Mouse (Mus musculus): ENCODE results near the gene Dmrt1.

Gene Dmrt1

DNA sequence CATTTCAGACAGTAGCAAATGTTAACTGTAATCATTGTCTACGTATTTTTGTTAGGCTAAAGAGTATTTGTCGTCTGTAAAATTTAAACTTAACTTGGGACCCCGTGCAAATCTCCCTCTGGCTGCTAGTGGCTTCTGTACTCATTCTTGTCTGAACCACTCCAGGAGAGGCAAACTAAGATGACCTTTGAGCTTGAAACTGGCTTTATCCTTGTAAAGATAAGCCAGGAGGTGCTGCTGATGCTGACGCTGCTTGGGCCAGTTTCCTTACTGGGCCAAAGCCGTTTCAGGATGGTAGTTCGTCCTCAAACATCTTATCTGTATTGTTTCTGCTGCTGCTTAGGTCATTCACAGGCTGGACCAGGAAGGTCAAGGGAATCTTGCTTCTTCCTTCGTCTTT, 64.4 kb downstream of the Dmrt1 start:
- no peak for DNase-seq (ENCODE audit: low read depth)

DNA sequence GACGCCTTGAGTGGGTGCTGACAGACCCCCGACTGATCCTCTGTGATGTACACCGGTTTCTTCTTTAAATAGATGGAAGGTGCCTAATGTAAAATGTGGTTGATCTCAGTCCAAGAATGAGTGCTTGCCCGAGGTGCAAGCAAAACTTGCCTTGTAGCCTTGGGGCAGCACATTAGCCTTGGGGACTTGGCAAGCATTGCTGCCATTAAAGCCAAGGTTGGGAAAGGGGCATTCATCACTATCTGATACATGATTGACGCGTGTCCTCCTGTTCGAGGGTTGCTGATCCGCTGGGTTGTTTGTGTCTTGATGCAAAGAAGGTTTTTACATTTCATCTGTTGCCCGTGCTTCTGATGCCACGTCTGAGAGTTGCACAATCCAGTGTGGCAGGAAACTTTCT, 69.0 kb downstream of the Dmrt1 start:
- DNase-seq (ENCODE audit: low read depth) = no peak

DNA sequence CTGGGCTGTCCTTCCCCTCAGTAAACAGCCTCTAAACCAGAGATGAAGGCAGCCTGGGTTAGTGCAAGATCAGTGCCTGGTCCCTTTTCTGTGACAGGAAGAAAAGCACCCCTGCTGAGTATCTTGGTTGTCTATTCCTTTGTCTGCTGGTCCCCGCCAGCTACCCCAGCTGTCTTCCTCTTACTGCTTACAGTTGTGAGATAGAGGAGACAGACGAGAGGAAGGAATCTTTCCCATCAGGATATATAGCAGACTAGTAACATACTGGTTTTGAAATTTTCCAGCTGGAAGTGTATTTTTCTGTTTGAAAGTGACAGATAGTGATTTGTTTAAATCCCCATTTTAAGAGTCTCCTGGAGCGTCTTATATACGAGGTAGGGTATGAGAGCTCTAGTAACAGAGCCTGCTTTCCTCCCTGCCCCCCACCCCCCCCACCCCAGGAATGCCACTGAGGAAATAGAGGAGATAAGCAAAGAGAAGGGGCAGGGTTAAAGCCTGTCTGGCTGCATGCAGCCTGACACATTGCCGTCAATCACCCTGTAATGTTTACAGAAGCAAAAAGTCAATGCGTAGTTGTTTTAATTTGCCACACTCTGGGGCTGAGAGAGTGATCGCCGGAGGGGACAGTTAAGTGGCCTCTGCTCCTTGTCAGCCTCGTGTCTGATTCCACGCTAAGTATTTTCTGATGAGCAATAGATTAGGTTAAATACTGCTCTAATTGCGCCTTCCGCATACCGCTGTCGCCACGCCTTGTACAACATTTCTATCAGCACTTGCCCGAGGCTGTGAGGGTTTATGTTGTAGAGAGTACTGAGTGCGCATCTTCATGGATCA, 69.8 kb downstream of the Dmrt1 start:
- DNase-seq (ENCODE audit: low read depth) = no peak

DNA sequence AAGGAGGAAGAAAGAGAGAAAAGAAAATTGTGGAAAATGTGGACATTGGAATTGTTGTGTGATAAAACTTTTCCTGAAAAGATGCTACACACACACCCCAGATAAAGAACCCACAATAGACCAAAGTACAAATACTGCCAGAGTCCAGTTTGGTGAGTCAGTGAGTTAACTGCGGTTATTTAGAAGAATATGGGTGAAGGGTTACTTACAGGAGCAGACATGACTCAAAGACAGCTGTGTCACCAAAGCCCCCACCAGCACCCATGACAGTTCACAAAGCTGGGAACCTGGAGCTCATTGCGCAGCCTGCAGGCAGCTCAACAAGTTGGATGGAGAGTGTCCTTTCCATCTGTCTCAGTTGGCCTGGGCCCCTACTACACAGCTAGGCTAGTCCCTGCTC, 72.9 kb downstream of the Dmrt1 start:
- DNase-seq (ENCODE audit: low read depth) = no peak

DNA sequence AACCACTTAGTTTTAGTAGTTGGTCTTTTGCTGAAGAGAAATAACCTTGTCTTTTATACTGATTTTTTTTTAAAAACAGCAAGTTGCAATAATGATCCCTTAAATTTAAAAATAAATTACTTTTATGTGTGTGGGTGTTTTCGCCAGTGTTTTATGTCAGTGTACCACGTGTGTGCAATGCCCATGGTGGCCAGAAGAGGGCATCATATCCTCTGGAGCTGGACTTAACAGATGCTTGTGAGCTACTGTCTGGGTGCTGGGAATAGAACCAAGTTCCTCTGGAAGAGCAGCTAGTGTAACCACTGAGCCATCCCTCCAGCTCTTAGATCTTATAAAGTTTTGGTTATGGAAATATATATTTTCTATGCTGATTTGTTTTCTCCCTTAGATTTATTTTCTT, 74.0 kb downstream of the Dmrt1 start:
- DNase-seq (ENCODE audit: low read depth) = peak; percentile 13

DNA sequence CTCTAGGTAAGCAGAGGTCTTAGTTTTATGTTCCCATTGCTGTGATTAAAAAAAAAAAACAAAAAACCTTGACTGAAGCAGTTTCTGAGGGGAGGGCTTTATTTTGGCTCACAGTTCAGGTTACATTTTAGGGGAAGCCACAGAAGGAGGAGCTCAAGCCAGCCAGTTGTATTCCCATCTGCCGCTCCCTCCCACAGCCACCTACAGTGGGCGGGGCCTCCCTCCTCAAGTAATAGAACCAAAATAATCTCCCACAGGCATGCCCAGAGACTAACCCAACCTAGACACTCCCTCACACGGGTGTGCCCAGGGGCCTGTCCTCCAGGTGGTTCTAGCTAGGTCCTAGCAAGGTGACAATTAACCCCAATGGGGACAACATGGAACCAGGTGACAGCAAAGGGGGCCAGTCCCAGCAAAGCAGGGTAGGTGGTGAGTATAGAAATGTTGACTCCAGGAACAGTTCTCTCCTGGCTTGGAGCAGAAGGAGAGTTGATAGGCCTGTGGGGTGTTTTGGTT, 92.4 kb downstream of the Dmrt1 start:
- DNase-seq (ENCODE audit: low read depth) = no peak

DNA sequence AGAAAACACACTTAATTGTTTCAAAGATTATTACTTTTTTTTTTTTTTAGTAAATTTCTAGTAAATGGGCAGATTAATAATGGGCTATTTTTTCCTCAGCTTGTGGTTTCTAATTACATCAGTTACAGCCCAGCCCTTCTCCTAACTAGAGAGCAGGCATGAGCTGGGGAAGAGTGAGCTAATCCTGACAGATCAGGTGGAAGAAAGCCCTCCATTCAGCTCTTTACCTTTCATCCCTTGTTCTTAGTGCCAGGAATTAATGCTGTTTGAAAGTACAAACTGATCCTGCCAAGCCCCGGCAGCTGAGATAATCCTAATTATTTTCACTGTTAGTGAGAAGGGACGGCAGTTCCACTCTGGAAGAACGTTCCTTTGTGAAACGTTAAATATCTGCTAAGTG, 93.2 kb downstream of the Dmrt1 start:
- no peak for DNase-seq (ENCODE audit: low read depth)

DNA sequence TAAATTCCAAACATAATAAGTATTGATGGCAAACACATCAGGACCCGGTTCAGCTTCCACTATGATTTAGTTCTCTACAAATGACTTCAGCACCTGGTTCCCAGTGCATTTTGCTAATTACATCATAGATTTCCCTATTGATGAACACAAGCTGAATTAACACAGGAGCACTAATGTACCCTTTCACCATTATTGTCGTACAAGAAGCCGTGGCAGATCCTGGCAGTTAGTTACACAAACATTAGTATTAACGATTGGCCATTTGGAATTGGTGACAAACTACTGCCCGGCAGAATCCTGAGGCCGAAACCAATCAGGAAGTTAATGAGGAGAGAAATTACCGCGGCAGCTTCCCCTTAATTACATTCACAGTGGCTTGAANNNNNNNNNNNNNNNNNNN, 96.5 kb downstream of the Dmrt1 start:
- DNase-seq (ENCODE audit: low read depth) = no peak

DNA sequence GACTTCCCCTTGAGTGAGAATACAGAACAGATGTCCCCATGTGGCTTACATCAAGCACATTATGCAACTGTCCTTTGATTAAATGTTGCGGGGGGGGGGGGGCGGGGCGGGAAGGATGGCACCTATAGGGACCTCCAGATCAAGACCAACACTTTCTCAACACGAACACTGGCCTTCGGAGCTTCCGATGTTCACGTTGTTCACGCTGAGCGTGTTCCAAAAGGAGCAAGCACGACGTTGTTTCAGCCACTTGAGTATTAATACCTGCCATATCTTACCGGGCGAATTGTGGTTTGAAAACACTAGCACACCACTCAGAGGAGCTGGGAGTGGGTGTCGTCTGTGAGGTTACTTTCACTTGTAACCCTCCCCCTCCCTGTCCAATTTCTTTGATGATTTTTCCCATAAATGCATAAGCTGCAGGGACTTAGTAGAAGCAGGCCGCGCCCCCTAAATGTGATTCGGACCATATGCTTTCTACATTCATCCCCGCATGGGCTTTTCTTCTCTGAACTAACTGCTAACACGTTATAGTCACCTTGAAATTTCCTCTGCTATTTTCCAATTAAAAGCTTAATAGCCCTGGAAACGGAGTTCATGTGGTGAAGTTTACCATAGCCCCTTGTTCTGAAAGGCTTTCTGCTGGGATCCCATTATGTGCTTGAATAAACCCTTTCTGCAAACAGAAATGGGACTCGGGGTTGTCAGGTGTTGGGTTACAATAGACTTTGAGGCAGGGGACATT, 102.2 kb downstream of the Dmrt1 start:
- DNase-seq (ENCODE audit: low read depth) = no peak

DNA sequence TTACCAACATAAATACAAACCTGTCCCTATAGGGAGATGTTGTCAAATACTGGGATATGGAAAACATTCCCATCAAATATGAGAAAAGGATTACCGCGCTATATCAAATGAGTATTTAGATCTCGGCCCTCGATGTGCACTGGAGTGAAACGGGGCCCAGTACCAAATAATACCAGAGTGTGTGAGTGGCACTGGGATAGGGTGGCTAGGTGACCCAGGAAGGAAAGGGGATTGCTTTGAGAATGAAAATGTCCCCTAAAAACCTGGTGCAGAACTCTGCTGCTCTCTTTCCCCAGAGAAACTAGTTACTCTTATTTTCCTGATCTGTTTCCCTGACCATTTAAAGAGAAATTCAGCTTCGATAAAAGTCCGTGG, 102.8 kb downstream of the Dmrt1 start:
- no peak for DNase-seq (ENCODE audit: low read depth)

DNA sequence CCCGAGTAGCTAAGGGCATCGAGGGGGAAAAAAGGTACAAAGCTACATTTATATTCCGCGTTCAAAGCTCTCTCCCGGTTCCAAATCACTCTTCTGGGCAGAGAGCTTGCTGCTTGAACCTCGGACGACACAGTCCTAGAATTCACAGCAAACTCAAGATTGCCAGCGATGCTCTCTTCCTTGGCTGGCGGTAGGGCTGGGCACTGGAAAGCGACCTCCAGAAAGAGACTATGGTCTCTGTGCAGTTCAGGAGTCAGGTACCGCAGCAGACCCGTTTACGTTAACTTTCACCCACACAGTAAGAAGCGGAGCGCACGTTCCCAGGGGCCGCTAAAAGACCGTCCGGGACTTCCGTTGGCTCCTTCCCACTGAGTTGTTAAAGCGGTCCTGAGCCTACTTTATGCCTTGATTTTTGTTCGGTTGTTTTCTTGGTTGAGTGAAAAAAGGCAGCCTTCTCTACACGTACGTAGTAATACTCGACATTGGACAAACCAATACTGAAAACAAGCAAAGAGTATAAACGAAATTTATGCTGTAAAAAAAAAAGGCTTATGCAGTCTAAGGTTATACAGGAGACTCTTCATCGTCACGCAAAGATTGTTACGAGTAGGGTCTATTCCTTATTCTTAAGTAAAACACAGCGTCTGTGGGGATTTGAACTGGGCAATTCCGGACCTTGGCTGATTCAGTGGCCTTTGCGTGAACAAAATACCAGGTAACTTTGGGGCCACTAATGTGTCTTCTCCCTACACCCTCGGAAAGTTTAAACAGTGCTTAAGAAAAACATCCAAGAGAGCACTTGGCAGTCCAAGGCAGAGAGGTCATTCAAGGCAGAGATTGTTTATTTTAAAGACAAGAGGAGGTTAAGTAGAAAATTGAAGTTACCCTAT, 103.8 kb downstream of the Dmrt1 start:
- no peak for DNase-seq (ENCODE audit: low read depth)

DNA sequence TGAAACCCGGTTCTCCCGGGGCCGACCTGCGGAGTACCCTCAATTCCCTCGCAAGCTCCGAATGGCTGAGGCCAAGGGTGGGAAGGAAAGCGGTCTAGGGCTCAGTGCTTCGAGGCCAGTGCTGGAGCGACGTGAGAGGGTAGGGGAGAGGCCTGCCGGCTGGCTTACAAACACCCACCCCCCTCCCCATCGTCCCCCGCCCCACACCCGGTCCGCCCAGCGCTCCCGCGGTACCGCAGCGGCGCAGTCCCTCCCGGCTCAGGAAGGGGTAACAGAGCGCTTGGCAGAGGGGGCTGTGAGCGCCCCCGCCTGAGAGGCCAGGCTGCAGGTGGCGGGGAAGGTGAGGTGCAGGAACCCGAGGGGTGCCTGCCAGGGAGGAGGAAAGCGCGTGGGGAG, 104.6 kb downstream of the Dmrt1 start, which contains the start of gene Dmrt3:
Gene Dmrt3, plus strand, starts transcription at position 287 of the 396 bp plus-strand sequence.
- no peak for DNase-seq (ENCODE audit: low read depth)

DNA sequence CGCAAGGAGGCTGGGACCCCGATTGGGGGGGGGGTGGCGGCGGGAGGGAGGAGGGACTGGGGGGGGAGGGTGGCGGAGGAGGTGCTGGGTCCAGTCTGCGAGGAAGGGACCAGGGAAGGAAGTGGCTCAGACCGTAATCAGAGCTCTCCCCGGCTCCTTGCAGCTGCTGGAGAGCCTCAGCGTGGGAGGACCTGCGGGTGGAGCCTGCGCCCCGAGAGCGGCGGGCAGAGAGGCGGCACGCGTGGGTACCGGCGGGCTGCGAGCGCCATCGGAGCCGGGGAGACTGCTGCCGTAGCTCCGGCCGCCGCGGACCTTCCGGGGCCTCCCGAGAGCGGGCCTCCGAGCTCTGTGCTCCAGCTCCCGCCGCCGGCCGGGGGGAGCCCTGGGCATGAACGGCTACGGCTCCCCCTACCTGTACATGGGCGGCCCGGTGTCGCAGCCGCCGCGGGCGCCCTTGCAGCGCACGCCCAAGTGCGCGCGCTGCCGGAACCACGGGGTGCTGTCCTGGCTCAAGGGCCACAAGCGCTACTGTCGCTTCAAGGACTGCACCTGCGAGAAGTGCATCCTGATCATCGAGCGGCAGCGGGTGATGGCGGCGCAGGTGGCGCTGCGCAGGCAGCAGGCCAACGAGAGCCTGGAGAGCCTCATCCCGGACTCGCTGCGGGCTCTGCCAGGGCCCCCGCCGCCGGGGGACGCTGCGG, 105.1 kb downstream of the Dmrt1 start:
- no peak for DNase-seq (ENCODE audit: low read depth)

DNA sequence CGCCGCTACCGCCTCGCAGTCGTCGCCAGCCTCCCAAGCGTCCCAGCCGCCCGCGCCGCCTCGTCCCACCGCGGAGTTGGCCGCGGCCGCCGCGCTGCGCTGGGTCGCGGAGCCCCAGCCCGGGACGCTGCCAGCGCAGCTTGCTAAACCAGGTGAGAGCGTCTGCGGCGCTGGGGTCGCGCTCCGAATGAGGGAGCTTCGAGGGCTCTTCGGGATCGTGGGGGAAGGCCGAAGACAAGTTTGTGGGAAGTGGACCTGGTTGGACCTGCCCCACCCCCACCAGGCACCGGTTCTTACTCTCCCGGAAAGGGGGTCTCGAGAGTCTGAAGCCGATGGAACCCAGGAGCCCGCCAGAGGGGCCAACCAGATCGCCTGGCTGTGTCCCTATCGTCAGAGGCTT, 105.7 kb downstream of the Dmrt1 start:
- DNase-seq (ENCODE audit: low read depth) = no peak

DNA sequence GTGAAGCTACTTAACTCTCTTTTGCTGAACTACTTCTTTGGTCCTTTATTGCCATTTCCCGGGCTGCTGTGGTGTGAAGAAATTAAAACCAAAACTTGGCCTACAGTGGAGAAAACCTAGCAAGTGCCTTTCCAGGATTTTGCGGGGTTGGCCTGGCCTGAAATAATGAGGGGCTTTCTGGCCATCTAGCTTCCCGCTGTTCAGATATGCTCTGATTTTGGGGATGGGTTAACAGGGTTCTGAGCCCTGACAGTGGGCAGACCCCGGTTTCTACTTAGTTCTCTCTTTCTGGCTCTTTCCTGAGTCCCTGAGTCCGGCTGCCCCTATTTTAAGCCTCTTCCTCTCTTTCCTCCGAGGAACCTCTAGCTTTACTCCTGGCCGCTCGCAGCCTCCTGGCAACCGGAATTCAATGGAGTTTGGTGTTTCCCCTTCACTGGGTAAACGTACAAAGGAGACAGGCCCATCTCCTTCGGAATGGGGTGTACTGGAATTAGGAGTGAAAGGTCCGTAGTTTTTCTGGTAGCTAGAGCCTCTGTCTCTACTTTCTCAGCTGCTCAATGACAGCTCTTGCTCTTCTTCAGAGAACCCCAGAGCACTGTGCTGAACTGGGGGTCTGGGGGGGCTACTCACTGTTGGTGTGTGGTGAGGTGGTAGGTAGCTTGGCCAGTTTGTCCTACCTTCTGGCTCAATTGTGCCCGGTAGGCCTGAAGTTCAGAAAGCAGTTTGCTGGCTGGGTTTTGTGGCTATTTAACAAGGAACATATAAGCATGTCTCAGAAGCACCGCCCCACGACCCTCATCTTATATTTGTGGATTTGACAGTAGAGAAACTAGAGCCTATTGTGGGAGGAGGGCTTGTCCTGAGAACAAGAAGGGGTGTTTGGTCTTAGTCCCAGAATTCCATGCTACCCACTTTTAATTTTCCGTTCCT, 106.7 kb downstream of the Dmrt1 start:
- no peak for DNase-seq (ENCODE audit: low read depth)

DNA sequence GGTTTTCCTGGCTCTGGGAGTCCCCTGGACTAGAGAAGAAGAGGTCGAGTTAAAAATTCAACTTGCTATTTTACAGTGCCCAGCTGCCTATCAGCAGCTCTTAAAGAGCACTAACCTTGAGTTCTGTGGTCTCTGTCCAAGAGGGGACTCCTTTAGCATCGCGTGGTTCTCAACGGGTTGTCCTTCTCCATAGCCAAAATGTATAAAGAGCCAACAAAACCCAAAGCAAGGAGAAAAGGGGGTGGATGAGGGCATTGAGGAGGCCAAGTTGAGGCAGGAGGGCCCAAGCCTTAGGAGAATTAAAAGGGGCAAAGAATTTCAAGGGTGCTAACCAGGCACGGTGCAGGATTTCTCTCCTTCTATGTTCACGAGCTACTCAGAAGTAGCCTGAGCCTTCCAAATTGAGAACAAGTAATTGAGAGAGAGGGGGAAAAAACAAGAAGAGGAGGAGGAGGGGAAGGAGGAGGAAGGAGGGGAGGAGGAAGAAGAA, 107.4 kb downstream of the Dmrt1 start:
- DNase-seq (ENCODE audit: low read depth) = no peak

DNA sequence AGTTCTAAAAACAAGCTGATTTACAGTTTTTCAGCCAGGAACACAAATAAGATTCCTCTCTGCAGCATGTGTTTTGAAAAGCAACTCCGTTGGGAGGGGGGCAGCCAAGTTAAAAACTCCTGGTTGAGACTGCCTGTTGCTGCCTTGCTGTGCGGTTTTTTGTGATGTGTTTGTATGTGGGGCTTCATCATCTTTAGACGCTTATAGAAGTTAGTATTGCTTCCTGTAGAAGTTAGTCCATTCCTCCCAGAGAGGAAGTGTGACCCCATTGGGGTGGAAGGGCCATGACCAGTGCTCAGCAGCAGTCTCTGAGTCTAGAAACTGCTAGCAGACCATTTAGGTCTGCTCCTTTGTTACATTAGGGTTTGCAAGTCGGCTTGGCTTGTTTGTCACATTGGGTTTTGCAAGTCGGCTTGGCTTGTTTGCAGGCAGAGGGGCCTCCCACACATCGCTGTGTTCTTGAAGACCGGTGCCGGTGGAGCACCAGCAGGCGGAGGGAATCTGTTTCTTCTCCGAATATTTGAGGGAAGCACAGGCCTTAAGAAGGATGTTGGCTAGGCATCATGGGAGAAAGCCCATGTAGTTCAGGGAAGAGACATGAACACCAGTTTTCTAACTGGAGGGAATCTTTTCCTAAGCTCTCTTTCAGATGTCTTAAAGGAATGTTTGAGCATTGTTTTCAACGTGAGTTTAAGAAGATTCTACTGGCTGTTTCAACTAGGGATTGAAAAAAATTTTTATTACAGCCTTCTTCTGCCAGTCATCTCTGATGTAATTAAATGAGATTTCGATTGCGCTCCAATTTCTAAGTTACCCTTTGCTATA, 108.3 kb downstream of the Dmrt1 start:
- DNase-seq (ENCODE audit: low read depth) = no peak

DNA sequence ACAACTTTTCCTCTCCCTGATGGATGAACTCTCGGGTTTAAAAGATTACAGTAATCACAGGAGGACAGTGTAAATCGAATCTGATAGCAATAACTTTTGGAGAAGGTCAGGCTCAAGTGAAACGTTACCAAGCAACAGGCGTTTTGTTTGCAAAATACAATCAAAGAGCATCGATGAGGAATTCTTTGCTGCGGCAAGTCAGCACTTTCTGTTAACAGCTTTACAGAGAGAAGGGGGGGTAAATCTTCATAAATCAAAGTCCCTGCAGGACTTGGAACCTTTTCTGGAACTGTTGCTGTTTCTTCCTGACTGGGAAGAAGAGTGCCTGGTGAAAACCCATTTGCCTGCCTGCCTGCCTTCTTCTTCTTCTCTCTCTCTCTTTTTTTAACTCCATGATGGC, 110.5 kb downstream of the Dmrt1 start:
- DNase-seq (ENCODE audit: low read depth) = no peak

All from 416B (cell line).